Mouse (Mus musculus) heart, postnatal 0 days (tissue): ENCODE measurements around the gene Slc22a21.

Experiments
- CTCF ChIP-seq: IDR thresholded peaks from 2 replicates; pipeline ENCODE4 v1.5.1; 2016; ENCODE audit warnings: antibody characterized with exemption, control low read depth, low read depth
- EP300 ChIP-seq: IDR thresholded peaks from 2 replicates; pipeline ENCODE4 v1.6.1; 2016; ENCODE audit warnings: antibody characterized with exemption, low read depth

- no peak for TF ChIP-seq CTCF
- no peak for TF ChIP-seq EP300
Observed at GRCm38 (mm10) chr11:54008416-54008920, 28.3 kb upstream of the Slc22a21 start.
